Mouse (Mus musculus) embryo, embryonic 10.5 days (tissue): ENCODE results near the gene Rab11fip4.

Experiments used
- DNase-seq: peaks from one replicate; pipeline ENCODE4 v3.0.0-alpha.2; 2015; ENCODE audit warnings: low spot score

The Rab11fip4 gene

DNA sequence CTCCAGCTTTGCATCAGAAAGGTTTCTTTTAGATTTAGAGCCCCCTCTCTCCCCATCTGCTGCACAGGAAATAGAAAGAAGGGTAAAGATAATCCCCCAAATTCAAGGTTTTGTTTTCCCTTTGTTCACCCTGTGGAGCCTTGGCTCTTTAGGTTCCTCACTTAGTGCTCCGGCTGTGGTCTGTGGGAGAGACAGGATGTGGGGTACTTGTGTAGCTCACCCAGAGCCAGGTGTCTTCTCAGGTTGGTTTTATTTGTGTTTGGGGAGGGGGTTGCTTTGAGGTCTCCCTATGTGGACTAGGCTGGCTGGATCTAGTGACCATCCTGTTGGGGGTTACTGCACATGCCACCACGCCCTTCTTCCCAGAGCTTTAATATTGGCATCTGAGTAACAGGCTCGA, 23.9 kb downstream of the Rab11fip4 start:
- DNase-seq: no peak

DNA sequence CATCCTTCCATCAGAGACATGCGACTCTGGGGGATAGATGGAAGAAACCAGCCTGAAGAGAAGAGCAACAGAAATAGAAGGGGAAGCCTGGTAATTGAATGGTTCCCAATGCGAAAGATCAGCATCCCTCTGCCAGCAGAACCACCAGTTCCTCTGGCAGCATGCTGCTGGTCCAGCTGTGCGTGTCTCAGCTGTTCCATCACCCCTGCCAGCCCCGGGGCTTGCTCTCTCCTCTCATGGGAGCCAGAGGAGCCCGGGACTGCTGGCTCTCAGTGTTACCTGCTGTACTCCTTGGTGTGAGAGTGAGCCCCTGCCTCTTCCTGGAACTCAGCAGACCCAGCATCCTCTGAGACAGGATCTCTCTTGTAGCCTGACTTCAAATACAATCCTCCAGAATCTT, 24.9 kb downstream of the Rab11fip4 start:
- DNase-seq: no peak

DNA sequence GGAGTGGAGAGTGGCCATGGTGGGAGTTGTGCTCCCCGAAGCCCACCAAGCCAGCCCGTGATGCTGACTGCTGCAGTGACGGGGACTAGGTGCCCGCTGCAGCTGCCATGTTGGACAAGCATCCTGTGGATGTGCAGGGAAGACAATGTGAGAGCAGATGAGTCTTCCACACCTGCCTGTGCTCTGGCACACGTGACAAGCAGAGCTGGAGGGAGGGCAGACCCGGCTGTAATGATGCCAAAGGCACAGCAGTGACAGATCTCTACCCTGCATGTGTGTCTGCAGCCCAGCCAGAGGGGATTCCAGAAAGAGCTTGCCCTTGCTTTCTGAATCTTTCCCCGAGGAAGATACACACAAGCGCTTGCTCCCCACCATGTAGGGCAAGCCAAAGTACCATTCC, 27.0 kb downstream of the Rab11fip4 start:
- no peak for DNase-seq

DNA sequence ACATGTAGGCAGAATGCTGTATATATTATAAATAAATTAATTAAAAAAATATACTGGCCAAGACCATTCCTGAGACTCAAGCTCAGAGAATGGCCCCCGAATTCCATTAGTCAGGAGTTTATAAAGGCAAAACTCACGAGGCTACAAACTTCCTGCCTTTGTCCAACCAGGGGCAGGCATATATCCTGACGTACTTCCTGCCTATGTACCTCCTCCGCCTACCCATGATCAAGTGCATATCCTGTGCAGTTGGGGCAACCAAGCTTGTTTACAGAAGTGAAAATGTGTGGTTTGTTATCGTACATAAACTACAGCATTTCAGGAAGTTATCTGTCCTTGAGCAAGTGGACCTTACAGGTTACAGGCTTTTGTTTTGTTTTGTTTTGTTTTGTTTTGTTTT, 32.0 kb downstream of the Rab11fip4 start:
- DNase-seq: no peak

DNA sequence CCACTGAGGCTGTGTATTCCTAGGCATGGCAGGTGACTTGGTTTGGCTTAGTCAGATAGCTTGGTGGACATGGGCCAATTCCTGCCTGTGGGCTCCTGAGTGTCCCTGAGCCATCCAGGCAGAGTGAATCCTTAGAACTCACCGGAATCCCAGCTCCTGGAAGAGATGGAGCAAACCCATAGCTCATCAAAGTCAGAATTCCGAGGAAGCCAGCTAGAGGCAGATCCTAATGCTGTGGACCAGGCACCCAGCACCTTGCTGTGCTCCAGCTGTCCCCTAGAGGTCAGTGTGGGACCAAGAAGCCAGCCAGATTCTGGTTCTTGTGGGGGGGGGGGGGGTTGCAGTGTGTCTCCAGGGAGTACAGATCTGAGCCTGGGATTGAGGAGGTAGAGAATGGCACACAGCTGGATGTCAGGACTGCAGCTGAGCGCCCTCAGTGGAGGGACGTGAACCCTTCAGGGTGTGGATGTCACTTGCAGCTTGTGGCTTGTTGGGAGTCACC, 33.8 kb downstream of the Rab11fip4 start:
- DNase-seq: peak; percentile 80

DNA sequence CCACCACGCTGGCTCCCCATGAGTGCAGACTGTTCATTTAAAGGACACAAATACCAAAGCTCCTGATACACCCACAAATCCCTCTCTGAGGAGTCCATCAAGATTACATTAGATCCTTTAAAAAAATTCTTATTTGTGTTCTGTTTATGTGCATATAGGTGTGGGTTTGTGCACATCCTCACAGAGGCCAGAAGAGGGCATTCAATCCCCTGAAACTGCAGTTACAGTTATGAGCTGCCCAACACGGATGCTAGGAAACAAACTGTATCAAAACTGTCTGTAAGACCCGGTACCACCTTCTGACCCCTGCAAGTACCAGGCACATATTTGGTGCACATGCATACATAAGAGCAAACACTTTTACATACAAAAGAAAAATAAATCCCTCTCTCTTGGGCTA, 37.7 kb downstream of the Rab11fip4 start:
- peak; percentile 44 for DNase-seq

DNA sequence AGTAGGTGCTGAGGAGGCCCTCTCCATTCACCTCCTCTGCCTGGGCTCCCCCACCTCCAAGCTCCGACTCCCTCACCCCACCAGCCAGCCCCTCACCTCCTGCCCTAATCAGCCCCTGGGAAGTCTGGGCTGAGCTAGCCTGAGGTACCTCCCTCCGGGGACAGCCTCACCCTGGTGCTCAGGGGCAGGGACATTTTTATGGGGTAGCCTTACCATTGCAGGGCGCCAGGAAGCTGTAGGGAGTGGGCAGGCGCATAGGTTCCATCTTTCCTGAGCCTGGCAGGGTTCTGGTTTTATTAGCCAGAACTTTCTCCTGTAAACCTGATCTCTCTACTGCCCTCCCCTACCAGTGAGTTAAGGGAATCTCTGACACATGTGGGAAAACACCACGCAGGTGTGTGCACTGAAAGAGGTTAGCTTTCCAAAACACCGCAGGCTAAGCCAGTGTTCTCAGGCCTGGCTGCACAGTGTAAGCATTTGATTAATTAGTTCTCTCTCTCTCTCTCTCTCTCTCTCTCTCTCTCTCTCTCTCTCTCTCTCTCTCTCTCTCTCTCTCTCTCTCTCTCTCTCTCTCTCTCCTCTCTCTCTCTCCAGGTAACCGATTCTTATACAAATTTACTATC, 38.9 kb downstream of the Rab11fip4 start:
- no peak for DNase-seq

DNA sequence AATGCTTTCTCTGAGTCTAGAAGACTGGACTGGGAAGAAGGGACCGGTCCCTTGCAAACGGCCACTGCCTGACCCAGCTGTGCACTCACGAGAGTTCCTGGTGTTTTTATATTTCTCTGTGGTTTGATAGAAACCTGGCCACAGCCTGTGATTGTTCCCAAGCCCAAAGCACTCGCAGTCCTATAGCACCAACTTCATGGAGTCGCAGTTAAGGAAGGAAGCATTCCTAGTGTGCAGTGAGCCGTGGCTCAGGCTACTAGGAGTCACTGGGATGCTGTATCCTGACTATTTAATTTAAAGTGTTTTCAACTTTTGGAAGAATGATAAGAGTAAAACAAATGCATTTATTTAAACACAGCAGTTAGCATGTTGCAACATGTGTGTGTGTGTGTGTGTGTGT, 39.5 kb downstream of the Rab11fip4 start:
- DNase-seq: no peak

DNA sequence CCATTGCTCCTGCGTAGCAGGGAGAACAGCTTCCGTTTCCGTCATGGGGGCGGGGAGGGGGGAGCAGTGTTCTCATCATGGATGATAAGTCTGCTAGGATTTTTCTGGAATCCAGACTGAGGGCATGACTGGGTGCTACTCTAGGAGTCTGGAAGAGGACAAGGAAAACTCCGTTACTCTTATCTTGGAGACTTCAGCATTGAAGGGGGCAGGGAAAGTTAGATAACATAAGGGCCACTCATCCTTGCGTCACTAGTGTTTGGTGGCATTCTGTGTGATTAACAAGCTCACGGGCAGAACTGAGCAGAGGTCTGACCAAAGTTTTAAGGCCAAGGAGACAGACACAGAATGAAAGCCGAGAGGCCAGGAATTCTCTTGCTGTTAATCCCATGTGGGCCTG, 42.4 kb downstream of the Rab11fip4 start:
- DNase-seq: no peak

DNA sequence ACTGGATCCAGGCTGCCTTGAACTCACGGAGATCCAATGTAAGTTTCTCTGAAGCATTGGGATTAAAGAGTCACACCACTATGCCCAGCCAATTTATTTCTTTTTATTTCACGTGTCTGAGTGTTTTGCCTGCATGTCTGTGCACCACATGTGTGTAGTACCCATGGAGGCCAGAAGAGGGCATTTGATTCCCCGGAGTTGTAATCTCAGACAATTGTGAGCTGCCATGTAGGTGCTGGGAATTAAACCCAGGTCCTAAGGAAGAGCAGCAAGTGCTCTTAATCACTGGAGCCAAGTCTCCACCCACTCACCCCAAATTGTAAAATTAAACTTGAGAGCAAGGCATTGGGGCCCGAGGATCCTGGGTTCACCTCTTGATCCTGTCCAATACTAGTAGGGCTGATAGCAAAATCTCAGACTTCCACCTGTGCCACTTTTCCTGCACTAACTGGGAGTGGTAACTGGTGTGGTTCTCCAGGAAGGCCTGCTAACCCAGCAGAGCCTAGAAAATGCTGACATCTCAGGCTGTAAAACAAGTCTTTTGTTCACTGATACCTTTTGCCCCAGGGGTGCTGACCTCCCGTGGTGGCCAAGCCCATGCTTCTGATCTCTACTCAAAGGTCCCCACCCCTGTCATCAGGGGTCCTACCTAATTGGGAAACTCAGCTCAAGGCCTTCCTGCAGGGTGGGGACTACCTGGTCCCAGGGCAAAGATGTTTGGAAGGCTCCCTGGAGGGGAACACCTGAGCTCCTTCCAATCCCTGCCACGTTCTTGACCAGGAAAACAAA, 44.8 kb downstream of the Rab11fip4 start:
- DNase-seq: no peak

DNA sequence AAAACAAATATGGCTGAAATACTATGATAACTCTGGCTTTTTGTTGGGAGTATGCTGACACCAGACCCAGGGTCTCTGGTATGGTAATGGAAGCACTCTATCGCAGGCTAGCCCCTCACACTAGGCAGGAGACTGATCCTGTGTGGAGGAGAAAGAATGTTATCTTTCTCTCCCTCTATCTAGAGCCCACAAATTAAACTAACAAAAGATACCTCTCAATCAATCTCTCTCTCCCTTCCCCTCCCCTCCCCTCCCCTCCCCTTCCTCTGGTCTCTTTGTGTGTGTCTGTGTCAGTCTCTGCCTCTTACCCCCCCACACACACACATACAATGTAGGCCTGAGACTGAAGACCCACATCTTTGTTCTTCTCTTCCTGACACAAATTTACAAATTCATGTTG, 45.5 kb downstream of the Rab11fip4 start:
- no peak for DNase-seq

DNA sequence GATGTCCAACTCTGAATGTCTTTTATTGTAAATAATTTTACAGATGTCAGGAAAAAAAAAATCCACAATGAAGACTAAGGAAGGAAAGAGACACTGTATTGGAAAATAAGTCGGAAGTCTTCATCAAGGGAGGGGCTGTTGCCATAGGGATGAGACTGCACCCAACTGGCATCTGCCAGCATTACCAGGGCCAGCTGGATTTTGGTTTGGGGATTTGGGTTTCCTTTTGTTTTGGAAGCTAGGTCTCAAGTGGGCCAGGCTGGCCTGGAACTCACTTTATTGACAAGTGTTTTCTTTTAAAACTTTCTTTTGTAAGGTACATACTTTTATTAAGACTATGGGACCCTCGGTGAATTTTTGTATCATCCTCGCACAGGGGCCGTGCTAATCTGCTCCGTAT, 47.7 kb downstream of the Rab11fip4 start:
- no peak for DNase-seq

DNA sequence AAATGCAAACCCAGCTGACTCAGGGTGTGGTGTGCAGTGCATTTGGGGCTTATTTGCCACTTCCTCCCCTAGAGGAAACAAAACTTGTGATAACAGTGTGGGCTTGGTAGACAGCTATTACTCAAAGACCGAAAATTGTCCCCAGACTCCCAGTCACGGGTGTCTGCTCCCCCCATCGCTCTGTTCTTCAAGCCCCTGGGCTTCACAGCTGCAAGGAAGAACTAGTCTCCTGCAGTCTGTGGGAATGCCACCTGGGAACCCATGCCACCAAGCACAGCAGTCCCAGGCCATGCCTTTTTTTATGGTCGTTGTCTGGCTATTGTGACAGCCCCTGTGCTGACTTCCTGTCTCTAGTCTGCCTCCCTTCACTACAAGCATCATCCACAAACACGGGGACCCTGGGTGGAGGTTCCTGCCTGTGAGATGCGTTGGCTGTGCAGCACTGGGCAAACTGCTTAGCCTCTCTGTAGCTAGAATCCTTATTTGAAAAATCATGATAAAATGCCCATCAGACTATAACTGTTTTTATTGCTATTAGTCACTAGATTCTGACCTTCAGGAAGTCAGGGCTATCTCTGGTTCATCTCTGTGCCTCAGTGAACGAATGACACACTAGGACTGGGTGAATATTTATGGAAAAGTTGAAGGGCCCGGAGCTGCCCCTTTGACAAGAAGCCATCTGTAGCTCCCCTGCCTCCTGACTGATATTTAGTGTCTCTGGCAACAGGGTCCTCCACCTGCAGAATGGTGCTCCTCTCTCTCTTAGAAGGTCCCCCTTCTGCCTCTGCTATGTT, 50.1 kb downstream of the Rab11fip4 start:
- DNase-seq: no peak

DNA sequence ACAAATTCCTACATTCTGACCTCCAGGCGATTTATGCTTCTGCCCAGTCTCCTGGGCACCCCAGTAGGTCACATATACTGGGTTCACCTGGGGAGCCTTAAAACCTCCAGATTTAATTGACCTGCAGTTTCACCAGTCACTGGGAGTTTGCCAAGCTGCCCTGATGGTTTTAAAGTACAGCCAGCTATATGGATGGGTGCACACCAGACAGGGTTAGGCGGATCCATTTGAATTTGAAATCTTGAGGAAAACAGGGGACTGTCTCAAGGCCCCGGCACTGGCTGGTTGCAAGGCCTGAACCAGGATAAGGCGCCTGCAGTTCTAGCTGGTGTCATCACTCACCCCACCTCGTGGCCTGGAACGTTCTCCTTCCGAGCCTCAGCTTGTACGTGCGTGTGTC, 52.7 kb downstream of the Rab11fip4 start:
- no peak for DNase-seq

DNA sequence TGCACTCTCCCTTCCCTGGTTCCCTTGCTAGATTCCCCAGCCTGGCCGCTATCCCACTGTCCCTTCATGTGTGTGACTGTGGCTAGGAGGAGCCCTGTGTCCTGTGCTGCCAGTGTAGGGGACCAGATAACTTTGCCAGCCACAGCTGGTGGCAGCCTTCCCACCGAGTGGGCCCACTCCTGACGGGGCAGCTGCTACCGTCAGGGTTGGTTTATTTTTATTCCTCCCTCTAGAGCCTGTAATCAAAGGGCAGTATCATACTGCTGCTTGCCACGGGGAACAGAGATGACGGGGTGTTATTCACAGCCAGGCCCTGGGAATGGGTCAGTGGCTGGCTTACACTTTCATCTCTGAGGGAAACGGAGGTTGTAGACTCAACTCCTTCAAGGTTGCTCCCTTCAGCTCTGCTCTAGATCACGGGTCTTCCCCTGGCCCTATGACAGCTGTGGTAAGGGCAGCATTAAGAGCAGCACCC, 53.7 kb downstream of the Rab11fip4 start:
- DNase-seq: no peak

DNA sequence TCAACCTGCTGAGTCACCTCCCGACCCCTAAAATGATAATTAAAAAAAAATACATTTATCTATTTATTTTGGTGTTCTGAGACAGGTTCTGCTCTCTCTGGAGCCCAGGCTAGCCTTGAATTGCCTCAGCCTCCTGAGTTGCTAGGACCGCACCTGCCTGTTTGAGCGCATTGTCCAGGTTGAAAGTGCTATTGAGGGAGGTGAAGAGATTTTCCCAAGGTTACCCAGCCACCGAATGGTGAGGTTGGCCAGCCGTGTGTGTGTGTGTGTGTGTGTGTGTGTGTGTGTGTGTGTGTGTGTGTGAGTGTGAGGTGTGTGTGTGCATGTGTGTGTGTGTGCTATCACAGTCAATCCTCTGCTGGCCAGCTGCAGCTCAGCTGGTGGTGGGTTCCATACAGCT, 55.0 kb downstream of the Rab11fip4 start:
- no peak for DNase-seq

DNA sequence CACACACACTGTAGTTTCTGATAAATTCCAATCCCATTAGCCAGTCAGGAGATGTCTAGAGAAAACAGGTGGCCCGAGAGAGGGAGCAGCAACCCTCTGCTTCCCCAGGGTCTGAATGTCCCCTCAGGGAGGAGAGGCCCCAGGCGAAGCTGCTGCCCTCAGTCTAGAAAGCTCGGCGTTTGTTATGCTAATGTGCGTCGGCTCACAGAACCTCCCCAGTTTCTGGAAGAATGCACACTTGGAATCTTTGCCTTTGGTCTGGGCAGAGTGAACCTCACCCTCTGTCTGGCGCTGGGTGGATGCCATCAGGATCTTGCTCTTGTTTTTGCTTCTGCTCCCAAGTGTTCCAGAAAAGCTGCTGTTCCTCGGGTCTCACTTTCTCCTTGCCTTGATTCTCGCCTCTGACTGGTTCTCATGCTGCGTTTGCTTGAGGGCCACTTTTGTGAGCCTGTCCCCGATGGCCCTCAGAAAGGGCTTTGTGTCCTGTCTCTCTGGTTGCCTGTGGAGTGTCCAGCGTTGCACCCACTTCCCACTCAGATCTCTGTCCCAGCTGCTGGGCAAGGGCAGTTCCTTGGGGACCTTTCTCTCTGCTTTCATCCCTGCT, 55.6 kb downstream of the Rab11fip4 start:
- peak; percentile 77 for DNase-seq

DNA sequence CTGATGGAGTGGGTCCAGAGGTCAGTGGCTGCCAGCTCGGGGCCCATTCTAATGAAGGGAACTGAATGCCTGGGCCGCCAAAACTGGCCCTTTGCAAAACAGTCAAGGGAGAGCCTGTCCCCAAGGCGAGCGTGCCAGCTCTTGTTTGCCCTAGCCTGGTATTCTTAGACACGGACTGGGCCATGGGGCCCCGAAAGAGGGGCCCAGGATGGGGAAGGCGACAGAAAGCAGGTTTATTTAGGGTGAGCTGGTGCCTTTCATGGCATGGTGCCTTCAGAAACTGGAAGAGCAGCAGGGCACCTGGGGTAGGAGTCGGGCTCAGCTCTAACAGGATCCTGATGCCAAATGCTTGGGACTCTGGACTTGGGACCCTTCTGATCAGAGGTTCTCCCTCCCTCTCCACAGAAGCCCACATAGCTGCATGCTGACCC, 56.1 kb downstream of the Rab11fip4 start:
- no peak for DNase-seq

DNA sequence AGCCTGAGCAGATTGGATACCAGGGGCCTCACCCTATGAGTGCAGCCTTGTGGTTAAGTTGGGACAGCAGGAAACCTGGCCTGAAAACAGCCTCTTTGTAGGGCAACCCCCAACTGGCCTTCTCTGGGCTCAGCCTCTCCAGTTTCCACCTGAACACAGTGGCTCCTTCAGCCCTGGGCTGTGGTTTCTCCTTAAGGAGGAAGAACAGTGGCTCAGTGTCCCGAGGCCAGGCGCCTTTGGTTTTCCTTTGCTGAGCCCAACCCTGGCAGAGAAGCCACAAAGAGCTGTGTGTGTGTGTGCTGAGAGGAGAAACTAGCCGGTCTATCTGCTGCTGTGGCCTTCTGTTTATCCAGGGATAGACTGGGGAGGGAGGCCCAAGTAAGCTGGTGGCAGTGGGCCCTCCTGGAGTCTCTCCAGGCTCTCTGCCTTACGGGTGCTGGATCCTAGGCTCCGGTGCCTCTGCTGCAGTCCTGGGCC, 59.4 kb downstream of the Rab11fip4 start:
- no peak for DNase-seq

DNA sequence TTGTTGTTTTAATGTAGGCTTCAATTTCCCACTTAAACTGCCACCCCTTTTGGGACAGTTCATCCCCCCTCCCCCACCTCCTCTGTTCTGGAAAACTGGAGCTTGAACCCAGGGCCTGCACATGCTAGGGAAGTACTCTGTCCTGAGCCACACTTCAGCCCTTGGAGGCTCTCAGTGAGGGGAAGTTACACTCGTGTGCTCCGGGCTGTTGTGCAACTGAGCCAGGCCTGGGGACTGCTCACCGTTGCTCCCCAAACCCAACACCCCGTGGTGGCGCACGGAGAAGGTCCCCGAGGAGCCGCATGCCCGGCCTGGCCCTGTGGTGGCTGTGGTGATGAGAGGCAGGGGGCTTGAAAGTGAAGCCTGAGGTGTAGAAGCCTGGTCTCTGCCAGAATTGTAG, 61.2 kb downstream of the Rab11fip4 start:
- no peak for DNase-seq

DNA sequence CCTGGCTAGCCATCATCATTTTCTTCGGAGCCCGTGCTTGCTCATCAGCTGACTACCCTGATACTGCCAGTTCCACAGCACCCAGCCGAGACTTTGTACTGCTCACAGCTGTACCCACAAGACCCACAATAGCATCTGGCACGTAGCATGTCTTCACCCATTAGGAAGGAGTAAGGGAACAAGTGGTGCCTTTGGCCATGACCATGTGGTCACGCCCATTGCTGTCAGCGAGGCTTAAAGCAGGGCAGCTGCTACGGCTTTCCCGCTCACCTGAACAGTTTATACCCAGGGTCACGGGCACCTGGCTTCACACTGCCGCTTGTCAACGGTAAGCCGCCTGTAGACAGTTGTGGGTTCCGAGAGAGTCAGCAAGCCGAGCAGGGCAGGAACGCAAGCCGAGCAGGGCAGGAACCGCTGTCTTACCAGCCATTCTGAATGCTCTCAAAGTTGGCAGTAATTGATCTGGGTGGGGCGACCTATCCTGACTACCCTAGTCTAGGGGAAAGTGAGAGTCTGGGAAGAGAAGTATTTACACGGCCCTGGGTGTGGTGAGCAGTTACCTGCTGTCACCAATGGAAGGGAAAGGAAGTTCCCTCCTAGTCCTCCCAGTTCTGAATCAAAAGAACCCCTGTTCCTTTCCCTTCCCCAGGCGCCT, 62.0 kb downstream of the Rab11fip4 start:
- no peak for DNase-seq

DNA sequence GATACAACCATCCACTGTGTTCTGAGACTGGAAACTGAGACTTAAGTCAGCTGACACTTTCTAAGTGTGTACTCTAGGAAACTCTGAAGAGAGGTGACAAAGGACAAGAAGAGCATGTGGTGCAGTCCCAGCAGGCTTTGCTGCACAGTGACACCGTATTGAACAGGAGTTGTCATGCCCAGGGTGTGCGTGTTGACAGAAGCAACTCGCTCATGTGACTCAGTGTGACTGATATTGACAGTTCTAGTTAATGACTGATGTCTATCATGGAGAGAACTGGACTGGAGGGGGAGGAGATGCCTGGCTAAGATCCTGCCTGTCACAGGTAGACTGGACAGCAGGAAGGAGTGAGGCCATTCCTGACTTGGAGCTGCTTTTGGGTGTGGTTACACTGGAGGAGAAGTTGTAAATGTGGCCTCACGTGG, 63.4 kb downstream of the Rab11fip4 start:
- DNase-seq: no peak
